Mouse (Mus musculus): ENCODE measurements around the gene Ager. TPM values are rescaled to one million over a fixed set of nuclear protein-coding genes. Genes with fewer than 3 reads are reported as not detected.
A peak's percentile ranks its signal among the peaks of the same experiment; 100 is the strongest.

Gene Ager
- total RNA-seq, 2 experiments from 2014 or later = 0.28 TPM; not detected in 1

DNA sequence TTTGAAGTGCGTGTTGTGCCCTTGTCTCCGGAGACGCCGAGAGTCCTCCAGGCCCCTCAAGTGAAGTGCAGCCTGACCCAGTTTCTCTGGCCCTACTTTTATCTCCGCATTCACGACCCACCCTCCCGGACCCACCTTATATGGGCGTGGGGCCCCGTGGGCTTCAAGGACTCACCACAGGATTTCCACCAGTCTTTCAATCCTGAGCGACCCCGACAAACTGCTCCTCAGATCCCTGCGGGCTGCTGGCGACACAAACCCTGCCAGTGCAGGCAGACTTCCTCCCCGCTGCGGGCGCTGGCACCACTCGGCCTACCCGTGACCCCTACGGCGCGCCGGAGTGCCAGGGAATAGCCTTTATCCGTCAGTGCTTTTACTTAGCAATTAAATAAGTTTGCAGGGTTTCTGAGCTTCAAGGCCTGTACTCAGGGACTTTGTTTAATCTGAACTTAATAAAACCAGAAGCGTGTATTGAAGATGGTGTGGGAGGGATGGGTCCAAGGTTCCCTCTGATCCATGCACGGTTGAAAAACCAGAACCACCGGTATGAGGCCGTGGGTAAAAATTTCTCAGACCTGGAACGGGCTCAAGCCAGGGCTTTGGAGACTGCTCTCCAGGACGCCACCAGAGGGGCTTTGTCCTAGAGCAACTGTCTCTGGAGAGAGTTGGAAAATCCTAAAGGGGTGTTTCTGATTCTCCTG lies 30.4 kb downstream of the Ager start, which contains the start of gene Ppt2:
Gene Ppt2 (minus strand): TSS at position 568 of the 701 bp plus-strand sequence.
- peak; percentile 32 to 55 for DNase-seq
- intact Hi-C loops (cut with DNase I) = no loop called here

DNA sequence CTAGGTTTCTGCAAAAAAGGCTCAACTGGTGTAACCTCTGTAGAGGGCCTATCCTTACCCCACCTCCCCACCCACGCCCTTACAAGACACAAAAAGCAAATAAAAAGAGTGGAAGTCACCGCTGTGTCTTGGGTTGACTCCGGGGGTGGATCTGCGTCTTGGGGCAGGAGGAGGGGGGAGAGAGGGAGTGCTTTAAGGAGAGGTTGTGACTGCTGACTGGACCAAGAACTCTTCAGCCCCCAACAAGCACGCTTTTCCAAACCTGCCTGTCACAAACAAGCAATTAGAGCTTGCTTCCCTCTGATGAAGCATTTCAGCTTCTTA lies 30.9 kb downstream of the Ager start:
- intact Hi-C loops (cut with DNase I) = no loop called here
- DNase-seq = no peak

DNA sequence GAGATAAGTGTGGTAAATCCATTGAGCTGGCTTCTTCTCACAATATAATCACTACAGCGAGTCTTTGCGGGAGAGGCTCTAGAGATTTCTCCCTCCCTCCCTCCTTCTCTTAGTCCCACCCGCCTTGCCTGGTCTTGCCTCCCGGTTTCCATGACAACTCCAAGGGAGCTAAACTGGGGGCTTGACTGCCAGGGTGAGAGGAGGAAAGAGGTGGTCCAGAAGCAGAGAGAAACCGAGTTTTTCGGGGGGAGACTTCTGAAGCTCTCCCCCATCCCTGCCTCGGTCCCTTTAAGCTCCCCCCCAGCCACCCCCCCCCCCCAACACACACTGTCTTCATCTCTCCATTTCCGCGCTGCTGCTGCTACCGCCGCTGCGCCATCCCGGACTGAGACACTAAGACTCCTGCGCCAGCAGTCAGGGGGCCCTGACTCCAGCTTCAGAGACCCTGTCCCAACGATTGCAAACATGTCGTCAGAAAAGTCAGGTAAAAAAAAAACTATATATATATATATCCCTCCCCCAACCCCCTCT lies 31.6 kb downstream of the Ager start, which contains the start of gene Prrt1:
Gene Prrt1 (plus strand): TSS at position 313 of the 531 bp plus-strand sequence.
- intact Hi-C loops (cut with DNase I) = no loop called here
- no peak for DNase-seq

DNA sequence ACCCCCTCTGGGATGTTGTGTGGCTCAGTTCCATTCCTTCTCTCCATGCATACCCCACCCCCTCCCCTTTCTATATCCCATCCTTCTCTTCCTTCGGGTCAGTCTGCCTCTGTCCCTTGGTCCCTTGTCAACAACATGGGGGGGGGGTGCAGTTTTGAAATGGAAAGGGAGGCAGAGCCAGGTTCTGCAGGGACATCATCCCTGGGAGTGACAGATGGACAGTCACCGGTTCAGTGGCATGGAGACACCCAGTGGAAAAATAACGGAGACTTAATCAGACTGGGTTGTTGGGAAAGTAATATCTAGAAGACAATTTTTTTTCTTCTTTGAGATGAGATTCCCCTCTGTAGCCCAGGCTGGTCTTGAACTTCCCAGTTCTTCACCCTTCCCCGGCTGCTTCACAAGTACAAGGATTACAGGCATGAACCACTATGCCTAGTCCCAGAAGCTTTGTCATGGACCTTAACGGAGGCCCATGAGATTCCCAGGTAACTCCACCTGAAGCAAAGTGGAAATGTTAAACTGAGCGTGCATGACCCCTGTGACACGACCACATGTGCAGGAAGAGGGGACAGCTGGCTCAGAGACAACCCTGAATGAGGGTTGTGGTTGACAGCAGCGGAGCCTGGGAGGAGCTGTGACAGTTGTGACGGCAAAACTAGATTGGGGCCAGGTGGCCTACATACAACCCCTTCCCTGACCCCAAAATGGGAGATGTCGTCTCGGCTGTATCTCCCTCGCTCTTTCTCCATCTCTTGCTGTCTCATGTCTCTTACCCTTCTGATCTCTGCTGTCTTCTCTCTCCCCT lies 32.3 kb downstream of the Ager start:
- no peak for DNase-seq
- intact Hi-C loops (cut with DNase I) = no loop called here

DNA sequence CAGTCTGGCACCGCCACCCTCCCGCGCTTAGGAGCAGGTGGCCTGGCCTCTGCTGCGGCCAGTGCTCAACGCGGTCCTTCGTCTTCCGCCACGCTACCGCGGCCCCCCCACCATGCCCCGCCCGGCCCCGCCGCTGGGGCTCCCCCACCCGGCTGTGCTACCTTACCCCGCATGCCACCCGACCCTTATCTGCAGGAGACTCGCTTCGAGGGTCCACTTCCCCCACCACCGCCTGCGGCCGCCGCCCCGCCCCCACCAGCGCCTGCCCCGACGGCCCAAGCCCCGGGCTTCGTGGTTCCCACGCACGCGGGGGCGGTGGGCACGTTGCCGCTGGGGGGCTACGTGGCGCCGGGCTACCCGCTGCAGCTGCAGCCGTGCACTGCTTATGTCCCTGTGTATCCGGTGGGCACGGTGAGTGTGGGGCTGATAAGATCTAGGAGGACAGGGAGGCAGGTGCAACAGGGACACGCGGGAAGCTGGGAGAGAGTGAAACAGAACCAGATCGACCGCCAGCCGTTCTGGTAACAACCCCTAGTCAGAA lies 33.2 kb downstream of the Ager start:
- intact Hi-C loops (cut with DNase I) = no loop called here
- DNase-seq = no peak

DNA sequence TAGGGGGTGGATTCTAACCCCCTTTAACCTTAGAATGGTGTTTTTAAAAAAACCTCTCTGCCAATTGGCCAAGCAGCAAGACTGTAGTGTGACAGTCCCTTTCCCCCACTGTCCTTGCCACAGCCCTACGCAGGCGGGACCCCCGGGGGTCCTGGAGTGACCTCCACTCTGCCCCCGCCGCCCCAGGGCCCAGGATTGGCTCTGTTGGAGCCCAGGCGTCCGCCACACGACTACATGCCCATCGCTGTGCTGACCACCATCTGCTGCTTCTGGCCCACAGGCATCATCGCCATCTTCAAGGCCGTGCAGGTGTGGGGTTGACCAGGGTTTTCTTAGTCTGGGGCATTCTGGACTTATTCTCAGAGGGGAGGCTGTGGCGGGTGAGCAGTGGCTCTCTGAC lies 34.0 kb downstream of the Ager start:
- intact Hi-C loops (cut with DNase I) = no loop called here
- no peak for DNase-seq

DNA sequence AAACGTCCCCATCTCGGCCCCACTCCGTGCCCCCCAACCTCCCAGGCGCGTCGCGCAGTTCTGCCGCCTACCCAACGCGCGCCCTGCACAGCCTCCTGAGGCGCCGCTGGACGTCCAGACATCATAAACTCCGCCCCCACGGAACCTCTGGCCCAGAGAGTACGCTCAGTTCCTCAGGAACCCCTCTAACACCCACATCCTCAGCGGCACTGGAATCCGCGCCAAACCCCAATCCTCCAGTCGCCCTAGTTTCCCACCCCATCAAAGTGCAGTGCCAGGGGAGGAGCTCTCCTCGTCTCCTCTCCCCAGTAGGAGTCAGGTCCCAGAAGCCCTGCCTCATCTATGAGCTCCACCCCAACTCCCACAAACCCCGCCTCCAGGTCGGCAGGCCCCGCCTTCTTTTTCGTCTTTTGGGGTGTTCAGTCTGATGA lies 34.6 kb downstream of the Ager start:
- DNase-seq = peak; percentile 66 to 77
- intact Hi-C loops (cut with DNase I) = no loop called here

DNA sequence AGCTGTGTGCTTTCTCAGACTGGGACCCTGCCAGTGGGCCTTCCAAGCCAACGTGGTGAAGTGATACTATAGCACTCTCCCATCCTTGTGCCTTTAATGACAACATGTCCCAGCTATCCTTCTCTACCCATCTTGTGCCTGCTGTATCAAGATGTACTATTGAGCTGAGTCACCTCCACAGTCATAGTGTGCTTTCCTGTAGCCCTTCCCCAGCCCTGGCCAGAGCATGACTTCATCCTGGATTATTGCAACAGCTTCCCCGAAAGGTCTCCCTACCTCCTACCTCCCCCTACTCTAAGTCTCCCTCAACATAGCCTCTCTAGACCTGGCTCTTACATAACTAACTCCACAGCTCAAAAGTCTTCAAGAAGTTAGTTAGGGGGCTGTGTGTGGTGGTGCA lies 38.0 kb downstream of the Ager start:
- DNase-seq = no peak
- intact Hi-C loops (cut with DNase I) = no loop called here

DNA sequence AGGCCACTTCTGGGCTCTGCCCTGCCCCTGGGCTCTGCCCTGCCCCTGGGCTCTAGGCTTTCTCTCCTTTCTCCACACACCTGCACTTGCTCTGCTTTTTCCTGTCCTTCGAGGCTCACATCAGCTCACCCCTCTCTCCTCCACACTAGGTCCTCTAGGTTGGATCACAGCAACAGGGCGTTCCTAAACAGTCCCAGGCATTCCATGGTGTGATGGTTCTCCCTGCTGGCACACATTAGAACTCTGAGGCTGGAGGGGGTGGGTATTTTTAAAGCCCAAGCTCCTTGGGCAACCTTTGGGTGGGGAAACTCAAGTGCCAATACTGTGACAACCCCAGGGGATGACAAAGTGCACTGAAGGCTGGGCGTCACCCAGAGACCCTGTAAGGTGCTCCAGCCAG lies 39.8 kb downstream of the Ager start:
- intact Hi-C loops (cut with DNase I) = no loop called here
- no peak for DNase-seq

DNA sequence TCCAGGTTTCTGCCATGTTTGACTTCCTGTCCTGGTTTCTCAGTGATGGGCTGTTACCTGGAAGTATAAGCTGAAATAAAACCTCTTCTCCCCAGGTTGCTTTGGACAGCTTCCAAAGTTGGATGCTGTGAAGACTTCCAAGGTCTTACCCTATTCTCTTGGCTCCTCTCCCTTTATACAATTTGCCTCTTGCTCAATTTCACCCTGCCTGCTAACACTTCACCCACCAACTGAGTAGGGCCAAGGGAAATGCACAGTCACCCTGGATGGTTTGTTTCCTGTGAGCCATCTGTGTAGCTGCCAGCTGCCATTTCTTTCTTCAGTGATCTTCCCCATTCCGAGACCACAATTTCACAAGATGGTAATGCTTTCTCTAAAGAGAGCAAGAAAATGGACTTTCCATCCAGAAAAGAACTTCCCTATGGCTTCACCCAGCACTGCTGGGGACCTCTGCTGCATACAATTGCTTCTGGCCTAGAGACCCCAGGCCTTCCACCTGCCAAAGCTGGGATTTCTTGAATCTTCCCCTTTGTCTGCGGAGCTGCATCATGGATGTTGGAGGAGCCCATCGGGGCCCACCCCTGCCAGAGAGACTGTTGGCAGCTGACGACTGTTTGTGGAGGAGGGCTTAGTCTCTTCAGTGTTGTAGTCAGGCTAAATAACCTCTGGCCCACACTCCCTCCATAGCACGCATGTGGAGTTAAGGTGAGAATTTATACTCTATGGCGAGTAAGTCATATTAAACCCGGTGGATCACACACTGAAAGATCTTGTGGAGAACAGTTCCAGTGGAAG lies 42.0 kb downstream of the Ager start:
- DNase-seq = no peak
- intact Hi-C loops (cut with DNase I) = loop anchor here (10.0 kb wide), 1 partner anchor 195 kb away; the partner anchor contains the start of genes Dxo and Stk19

DNA sequence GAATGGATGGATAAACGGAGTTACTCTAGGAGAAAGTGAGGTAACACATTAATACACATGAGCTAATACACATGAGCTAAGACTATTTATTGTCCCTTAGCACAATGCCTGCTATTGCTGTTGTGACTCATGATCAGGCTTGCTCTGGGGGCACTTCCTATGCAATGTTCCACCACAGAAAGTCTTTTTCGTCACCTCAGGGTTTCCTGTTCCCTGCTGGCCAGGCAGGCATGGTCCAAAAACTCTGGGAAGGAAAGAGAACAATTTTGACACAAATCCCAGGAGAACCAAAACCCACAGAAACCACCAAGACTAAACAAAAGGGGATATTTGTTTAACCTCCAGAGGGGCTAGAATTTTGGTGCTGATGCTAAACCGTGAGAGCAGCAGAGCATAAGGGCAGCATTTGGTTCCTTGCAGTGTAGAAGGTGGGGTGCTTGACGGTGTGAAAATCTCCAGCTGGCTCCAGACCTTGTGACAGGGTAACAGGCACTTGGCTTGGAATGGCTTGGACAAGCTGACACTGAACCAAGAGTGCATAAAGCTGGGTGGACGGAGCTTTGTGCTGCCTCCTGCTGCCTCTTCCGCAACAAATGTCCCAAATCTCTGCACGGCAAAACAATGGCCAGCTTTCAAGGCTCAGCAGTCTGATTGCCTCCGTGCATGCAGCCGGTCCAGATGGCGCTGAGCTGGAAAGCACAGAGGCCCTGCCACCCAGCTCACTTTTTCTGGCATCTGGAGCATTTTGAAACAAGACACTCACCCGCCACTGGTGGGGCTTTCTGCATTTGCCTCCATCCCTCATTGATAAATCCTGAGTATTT lies 43.3 kb downstream of the Ager start:
- no peak for DNase-seq

DNA sequence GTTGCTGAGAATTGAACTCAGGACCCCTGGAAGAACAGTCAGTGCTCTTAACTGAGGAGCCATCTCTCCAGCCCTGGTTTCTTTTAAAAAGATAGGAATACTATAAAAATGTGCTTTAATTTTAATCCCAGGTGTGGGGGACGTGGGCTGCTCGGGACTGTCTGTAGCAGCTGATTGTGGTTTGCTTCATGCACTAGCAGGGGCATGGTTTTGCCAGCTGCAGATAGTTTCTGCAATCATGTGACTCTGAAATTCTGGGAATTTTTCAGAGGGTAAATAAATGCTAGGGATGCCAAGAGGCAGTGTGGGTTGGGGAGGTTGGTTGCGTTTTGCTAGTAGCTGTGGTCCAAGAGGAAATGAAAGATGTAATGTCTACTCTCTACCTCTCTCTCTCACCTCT lies 44.3 kb downstream of the Ager start:
- no peak for DNase-seq
- intact Hi-C loops (cut with DNase I) = loop anchor here (10.0 kb wide), 1 partner anchor 193 kb away; the partner anchor contains the start of genes Dxo and Stk19

More for the DNA sequence above, 43.3 kb downstream of the Ager start:
- intact Hi-C loops (cut with DNase I) = loop anchor here (10.0 kb wide), 1 partner anchor 194 kb away; the partner anchor contains the start of genes Dxo and Stk19

DNA sequence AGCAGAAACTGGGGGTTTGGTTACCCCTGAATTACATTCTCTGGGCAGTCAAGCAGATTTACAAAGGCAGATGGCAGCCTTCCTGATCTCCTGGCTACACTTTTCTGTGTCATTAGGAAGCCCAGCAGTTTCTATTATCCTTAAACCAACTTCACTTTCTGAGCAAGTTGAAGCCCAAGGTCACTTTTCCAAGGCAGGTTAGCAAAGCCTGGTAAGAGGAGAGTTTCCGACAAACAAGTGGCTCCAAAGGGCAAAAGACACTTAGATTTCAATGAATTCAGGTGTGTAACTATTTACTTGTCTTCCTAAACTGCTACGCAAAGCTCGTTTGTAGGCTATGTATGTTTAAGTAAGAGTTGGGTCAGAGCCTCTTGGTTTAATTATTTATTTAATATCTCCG lies 45.7 kb downstream of the Ager start:
- no peak for DNase-seq
- intact Hi-C loops (cut with DNase I) = loop anchor here (10.0 kb wide), 1 partner anchor 191 kb away; the partner anchor contains the start of genes Dxo and Stk19

DNA sequence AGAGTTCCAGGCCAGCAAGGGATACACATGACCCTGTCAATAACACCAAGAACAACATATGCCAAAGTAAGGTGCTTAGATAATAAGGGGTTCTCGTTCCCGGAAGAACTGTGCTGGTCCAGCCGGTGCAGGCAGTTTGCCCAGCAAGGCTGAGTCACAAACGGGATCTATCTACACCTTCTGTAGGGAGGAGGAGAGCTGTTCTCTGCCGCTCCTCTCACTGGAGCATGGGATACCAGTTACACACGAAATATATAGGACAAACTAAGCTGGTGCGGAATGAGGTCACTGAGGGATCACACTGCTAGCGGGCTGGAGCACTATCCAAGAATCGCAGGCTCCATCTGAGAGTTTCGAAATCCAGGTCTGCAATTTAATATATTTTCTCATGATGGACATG lies 46.3 kb downstream of the Ager start:
- intact Hi-C loops (cut with DNase I) = loop anchor here (10.0 kb wide), 1 partner anchor 191 kb away; the partner anchor contains the start of genes Dxo and Stk19
- no peak for DNase-seq

DNA sequence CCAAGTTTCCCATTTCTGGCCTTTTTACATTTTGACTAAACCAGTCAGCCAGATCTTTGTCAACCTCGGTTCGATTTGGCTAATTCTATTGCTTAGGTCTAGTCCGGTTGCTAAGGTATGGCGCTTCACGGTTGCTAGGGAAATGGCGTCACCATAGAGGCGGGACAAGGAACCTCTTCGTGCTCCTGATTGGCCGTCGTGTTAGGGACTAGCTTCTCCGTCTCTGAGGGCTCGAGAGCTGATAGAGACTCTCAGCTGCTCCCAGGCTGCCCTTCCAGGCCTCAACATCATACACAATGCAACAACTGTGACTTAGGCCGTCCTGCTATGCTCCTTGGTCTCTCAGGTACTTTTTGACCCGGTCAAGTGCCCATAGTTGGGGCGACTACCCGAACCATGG lies 46.9 kb downstream of the Ager start, which contains the start of gene Fkbpl:
Gene Fkbpl (plus strand): TSS at position 157 of the 400 bp plus-strand sequence.
- intact Hi-C loops (cut with DNase I) = loop anchor here (10.0 kb wide), 1 partner anchor 190 kb away; the partner anchor contains the start of genes Dxo and Stk19
- peak; percentile 94 to 95 for DNase-seq

DNA sequence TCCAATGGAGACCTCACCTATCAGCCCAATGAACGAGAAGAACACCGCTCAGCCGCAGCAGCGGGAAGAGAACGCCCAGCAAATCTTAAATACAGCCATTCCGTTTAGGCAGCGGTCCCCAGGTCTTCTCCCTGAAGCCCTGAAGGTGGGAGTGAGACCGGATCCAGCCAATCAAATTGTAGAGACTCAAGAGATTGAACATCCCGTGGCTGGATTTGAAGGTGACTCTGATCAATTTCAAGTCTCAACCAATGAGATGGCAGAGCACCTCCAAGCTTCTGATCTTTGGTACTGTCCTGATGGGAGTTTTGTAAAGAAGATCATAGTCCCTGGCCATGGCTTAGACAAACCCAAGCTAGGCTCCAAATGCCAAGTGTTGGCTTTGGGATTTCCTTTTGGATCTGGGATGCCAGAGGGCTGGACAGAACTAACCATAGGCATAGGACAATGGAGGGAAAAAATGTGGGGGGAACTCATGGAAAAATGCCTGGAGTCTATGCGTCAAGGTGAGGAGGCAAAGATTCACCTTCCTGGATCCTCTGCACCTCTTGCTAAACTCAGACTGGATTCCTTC lies 47.7 kb downstream of the Ager start:
- intact Hi-C loops (cut with DNase I) = loop anchor here (10.0 kb wide), 1 partner anchor 189 kb away; the partner anchor contains the start of genes Dxo and Stk19
- DNase-seq = no peak

DNA sequence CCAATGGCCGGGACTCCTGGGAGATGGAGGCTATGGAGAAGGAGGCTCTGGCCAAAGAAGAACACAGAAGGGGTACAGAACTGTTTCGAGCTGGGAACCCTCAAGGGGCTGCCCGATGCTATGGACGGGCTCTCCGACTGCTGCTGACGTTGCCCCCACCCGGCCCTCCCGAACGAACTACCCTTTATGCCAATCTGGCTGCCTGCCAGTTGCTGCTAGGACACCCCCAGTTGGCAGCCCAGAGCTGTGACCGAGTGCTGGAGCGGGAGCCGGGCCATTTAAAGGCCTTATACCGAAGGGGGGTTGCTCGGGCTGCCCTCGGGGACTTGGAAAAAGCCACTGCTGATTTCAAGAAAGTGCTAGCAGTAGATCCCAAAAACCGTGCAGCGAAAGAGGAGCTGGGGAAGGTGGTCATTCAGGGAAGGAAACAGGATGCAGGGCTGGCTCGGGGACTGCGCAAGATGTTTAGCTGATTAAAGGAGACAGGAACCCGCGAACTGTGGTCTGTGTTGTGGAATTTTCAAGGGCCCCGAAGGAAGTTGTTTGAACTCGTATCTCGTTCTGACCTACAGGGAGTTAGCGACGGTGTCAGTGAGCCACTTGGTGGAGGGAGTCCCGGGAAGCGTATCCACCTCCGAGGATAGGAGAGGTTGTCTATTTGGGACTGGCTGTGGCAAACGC lies 48.3 kb downstream of the Ager start:
- intact Hi-C loops (cut with DNase I) = loop anchor here (10.0 kb wide), 1 partner anchor 189 kb away; the partner anchor contains the start of genes Dxo and Stk19
- no peak for DNase-seq
